Mouse (Mus musculus) forebrain, embryonic 10.5 days (tissue): ENCODE data around the gene Arsg. TPM values are rescaled to one million over a fixed set of nuclear protein-coding genes. Genes with fewer than 3 reads are reported as not detected.
A peak's percentile ranks its signal among the peaks of the same experiment; 100 is the strongest.

Experiments used
- DNase-seq: peaks from one replicate; pipeline ENCODE4 v3.0.0-alpha.2; 2017; ENCODE audit warnings: low spot score; ENCODE audit errors: extremely low spot score
- H3K27ac ChIP-seq: fragments of 300-500 bp; sonication (generic); 2 replicates; pipeline ENCODE4 v1.5.1; 2016; ENCODE audit warnings: mild to moderate bottlenecking
- H3K27me3 ChIP-seq: fragments of 300-500 bp; sonication (generic); 2 replicates; pipeline ENCODE4 v1.6.1; 2016; ENCODE audit warnings: mild to moderate bottlenecking; ENCODE audit not compliant: poor library complexity, severe bottlenecking
- H3K36me3 ChIP-seq: fragments of 300-500 bp; sonication (generic); replicated peaks from 2 replicates; pipeline ENCODE4 v1.6.1; 2016; ENCODE audit warnings: mild to moderate bottlenecking, moderate library complexity
- H3K4me1 ChIP-seq: fragments of 300-500 bp; sonication (generic); 2 replicates; pipeline ENCODE4 v1.6.1; 2016
- H3K4me3 ChIP-seq: fragments of 300-500 bp; sonication (generic); 2 replicates; pipeline ENCODE4 v1.5.1; 2016; ENCODE audit warnings: mild to moderate bottlenecking, moderate library complexity
- H3K9me3 ChIP-seq: fragments of 300-500 bp; sonication (generic); 2 replicates; pipeline ENCODE4 v1.6.1; 2016; ENCODE audit warnings: mild to moderate bottlenecking, moderate library complexity
- WGBS: fragments of 180-500 bp; shearing (Covaris S2); methylation state at CpG from one replicate; pipeline ENCODE4 v1.1.7; 2016; 5-methylcytosine and 5-hydroxymethylcytosine counted together
- polyA plus RNA-seq: library from polyadenylated mRNA; unstranded; fragments of >200 nt; fragmentation: Nextera tagmentation; extraction: Ambion mirVana; gene quantifications from 2 replicates; pipeline ENCODE4 v1.2.1, GENCODE M21; 2016

Arsg gene
- 2.2 and 2.8 TPM in 2 replicates for polyA plus RNA-seq

GRCm38 (mm10) chr11:109473171-109474085, at the start of gene Arsg, which contains the start of gene Slc16a6:
Gene Arsg, plus strand, starts transcription at chr11:109473374.
Gene Slc16a6, minus strand, starts transcription at chr11:109473598.
- Histone ChIP-seq H3K4me3 (peak within 1 kb of the TSS; percentile 86), H3K9me3 (no peaks in the 10 kb centered on the region), H3K4me1 (peaks cover 77% of the 10 kb centered on the region), H3K36me3 (no peaks in the 10 kb centered on the region), H3K27me3 (peaks cover 19% of the 10 kb centered on the region; the same call in 1 of the 2 replicates), H3K27ac (peak within 1 kb of the TSS; percentile 100)
- peak; percentile 89 for DNase-seq
- WGBS = under 1% methylated on average over 107 of the region's 111 CpGs

GRCm38 (mm10) chr11:109425392-109426271, 47.5 kb upstream of the Arsg start, which contains the start of gene Amz2:
Gene Amz2, plus strand, starts transcription at chr11:109425946.
- Histone ChIP-seq H3K9me3 (peaks cover 3% of the 10 kb centered on the region; the same call in 1 of the 2 replicates), H3K4me3 (peak within 1 kb of the TSS; percentile 69), H3K27ac (peak within 1 kb of the TSS; percentile 92), H3K27me3 (no peaks in the 10 kb centered on the region), H3K4me1 (peaks cover 19% of the 10 kb centered on the region), H3K36me3 (peaks cover 24% of the 10 kb centered on the region)
- under 1% methylated on average over 64 of the region's 65 CpGs for WGBS
- DNase-seq = peak; percentile 100

DNA sequence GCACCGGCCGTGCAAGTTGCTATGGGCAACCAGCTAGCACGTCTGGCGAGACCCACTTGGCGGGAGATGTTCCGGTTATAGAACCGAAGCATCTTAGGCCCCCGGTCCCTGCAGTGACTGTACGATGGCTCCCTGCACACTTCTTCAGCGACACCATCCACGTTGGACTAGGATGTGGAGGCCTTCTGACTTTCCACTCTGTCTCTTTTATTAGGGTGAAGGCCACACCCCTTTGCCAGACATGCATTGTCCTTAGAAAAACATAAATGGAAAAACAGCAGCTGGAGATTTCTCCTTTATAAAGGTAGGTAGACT, 46.9 kb upstream of the Arsg start:
- Histone ChIP-seq H3K4me1 (peaks cover 19% of the 10 kb centered on the region), H3K27me3 (no peaks in the 10 kb centered on the region), H3K27ac (peak overlapping the region; percentile 92), H3K4me3 (peak overlapping the region; percentile 69), H3K36me3 (peaks cover 30% of the 10 kb centered on the region), H3K9me3 (peaks cover 3% of the 10 kb centered on the region; the same call in 1 of the 2 replicates)
- 0% methylated on average over 11 of the region's 11 CpGs for WGBS
- DNase-seq = no peak

DNA sequence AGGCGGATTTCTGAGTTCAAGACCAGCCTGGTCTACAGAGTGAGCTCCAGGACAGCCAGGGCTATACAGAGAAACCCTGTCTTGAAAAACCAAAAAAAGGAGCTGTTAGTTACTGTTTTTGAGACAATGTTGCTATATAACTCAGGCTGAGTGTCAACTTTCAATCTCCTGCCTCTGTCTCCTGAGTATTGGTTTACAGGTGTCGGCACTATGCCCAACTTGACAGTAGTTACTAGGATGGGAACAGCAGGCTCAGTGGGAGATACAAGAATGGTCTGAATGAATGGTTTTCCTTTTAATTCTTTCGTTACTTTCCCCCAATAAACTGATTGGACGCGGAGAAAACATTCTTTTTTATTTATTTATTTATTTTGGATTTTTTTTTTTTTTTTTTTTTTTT, 45.8 kb upstream of the Arsg start:
- Histone ChIP-seq H3K36me3 (peaks cover 38% of the 10 kb centered on the region), H3K4me1 (peaks cover 19% of the 10 kb centered on the region), H3K9me3 (no peaks in the 10 kb centered on the region), H3K27ac (no peak overlapping the region), H3K4me3 (no peak overlapping the region), H3K27me3 (no peaks in the 10 kb centered on the region)
- no peak for DNase-seq
- 95% methylated on average over 5 of the region's 5 CpGs for WGBS

GRCm38 (mm10) chr11:109434233-109434798, 38.9 kb upstream of the Arsg start:
- Histone ChIP-seq H3K27me3 (peaks cover 2% of the 10 kb centered on the region; the same call in 1 of the 2 replicates), H3K36me3 (peaks cover 84% of the 10 kb centered on the region), H3K27ac (no peak overlapping the region), H3K4me3 (no peak overlapping the region), H3K9me3 (no peaks in the 10 kb centered on the region), H3K4me1 (peaks cover 4% of the 10 kb centered on the region)
- WGBS = 96% methylated on average over 16 of the region's 16 CpGs
- DNase-seq = no peak

GRCm38 (mm10) chr11:109436889-109437288, 36.3 kb upstream of the Arsg start:
- DNase-seq = no peak
- 79% methylated on average over 7 of the region's 8 CpGs for WGBS
- peaks cover 19% of the 10 kb centered on the region for H3K27me3 ChIP-seq
- no peaks in the 10 kb centered on the region for H3K9me3 ChIP-seq
- H3K27ac ChIP-seq = no peak overlapping the region
- peaks cover 18% of the 10 kb centered on the region for H3K4me1 ChIP-seq
- no peak overlapping the region for H3K4me3 ChIP-seq
- H3K36me3 ChIP-seq = peaks cover 60% of the 10 kb centered on the region

DNA sequence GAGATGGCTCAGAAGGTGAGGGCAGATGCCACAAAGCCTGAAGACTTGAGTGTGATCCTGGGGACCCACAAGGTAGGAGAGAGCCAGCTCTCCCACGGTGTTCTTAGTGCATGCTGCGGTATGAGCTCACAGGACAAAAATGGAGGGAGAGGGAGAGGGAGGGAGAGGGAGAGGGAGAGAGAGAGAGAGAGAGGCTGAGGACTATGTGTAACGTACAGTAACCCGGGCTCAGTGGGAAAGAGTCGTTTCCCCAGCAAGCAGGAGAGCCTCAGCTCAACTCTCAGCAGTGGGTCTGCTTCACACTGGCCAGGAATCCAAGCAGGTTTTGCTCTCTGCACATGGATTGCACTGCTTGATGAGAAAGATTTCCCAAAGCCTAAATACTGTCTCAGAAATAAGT, 34.0 kb upstream of the Arsg start:
- Histone ChIP-seq H3K27ac (no peak overlapping the region), H3K4me3 (no peak overlapping the region), H3K4me1 (peaks cover 18% of the 10 kb centered on the region), H3K27me3 (peaks cover 19% of the 10 kb centered on the region), H3K9me3 (no peaks in the 10 kb centered on the region), H3K36me3 (peaks cover 43% of the 10 kb centered on the region)
- WGBS = 18% methylated on average over 5 of the region's 5 CpGs
- no peak for DNase-seq

DNA sequence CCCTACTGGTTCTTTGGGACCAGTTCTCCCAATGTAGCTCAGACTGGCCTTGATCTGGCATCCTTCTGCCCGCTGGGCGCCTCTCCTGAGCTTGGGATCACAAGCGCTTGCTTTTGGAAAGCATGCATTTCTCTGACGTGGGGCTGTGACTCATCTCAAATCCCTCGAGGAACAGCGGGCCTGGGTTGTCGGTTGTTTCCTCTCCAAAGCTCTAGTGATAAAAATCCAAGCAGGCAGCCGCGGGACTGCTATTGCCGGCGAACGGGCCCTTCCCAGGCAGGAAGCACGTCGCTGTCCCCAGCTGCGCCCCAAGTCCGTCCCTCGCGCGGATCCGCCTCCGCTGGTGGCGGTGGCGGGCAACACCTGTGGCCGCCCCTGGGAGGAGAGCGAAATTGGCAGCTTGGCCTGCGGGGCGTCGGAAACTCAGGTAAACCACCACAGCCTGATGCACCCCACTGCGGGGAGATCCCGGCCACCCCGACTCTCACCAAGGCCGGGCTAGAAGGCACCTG, 33.3 kb upstream of the Arsg start:
- Histone ChIP-seq H3K4me1 (peaks cover 18% of the 10 kb centered on the region), H3K9me3 (no peaks in the 10 kb centered on the region), H3K4me3 (peak overlapping the region; percentile 61), H3K27ac (peak overlapping the region; percentile 76), H3K27me3 (peaks cover 19% of the 10 kb centered on the region), H3K36me3 (peaks cover 36% of the 10 kb centered on the region)
- peak; percentile 53 for DNase-seq
- 1% methylated on average over 32 of the region's 32 CpGs for WGBS

- H3K27ac ChIP-seq = no peak overlapping the region
- peak overlapping the region; percentile 61 for H3K4me3 ChIP-seq
These were observed 32.5 kb upstream of the Arsg start for GRCm38 (mm10) chr11:109440641-109441040.

GRCm38 (mm10) chr11:109441119-109441518, 32.1 kb upstream of the Arsg start:
- H3K4me1 ChIP-seq = peaks cover 18% of the 10 kb centered on the region
- H3K27ac ChIP-seq = no peak overlapping the region
- H3K4me3 ChIP-seq = no peak overlapping the region
- H3K9me3 ChIP-seq = no peaks in the 10 kb centered on the region
- H3K36me3 ChIP-seq = peaks cover 24% of the 10 kb centered on the region
- WGBS = 61% methylated on average over 3 of the region's 3 CpGs
- H3K27me3 ChIP-seq = peaks cover 19% of the 10 kb centered on the region
- DNase-seq = peak; percentile 36

More at GRCm38 (mm10) chr11:109440641-109441040, 32.5 kb upstream of the Arsg start:
- 56% methylated on average over 4 of the region's 4 CpGs for WGBS
- no peak for DNase-seq
- H3K9me3 ChIP-seq = no peaks in the 10 kb centered on the region
- H3K4me1 ChIP-seq = peaks cover 18% of the 10 kb centered on the region
- H3K27me3 ChIP-seq = peaks cover 19% of the 10 kb centered on the region
- peaks cover 29% of the 10 kb centered on the region for H3K36me3 ChIP-seq

GRCm38 (mm10) chr11:109442166-109442730, 30.9 kb upstream of the Arsg start:
- Histone ChIP-seq H3K4me1 (peaks cover 18% of the 10 kb centered on the region), H3K27ac (no peak overlapping the region), H3K27me3 (peaks cover 19% of the 10 kb centered on the region), H3K9me3 (no peaks in the 10 kb centered on the region), H3K4me3 (no peak overlapping the region), H3K36me3 (peaks cover 13% of the 10 kb centered on the region)
- no peak for DNase-seq
- WGBS = 61% methylated on average over 5 of the region's 5 CpGs
